Mouse (Mus musculus): ENCODE data around the gene Lcmt2. TPM values are rescaled to one million over a fixed set of nuclear protein-coding genes. Genes with fewer than 3 reads are reported as not detected.
A peak's percentile ranks its signal among the peaks of the same experiment; 100 is the strongest.
"Not testable (repeated sequence)": the region's sequence is repeated elsewhere in the genome, so short reads cannot be mapped to it uniquely, and the experiment has no call there.

The Lcmt2 gene
- polyA plus RNA-seq, 1 experiment from 2014 or later: 8.8 TPM

GRCm38 (mm10) chr2:121149679-121150078 lies 9.2 kb upstream of the Lcmt2 start:
- ATAC-seq (ENCODE audit: insufficient read depth): no peak
- WGBS (ENCODE audit: insufficient replicate concordance): 49% methylated on average over 5 of the region's 5 CpGs
- no peaks in the 10 kb centered on the region for H3K9me3 ChIP-seq (replicated peaks)

GRCm38 (mm10) chr2:121142415-121142814 lies 2.0 kb upstream of the Lcmt2 start:
- 46% methylated on average over 2 of the region's 2 CpGs for WGBS (ENCODE audit: insufficient replicate concordance)
- H3K9me3 ChIP-seq (replicated peaks): no peaks in the 10 kb centered on the region
- no peaks in the 10 kb centered on the region for H3K27me3 ChIP-seq
- H3K4me2 ChIP-seq: no peak overlapping the region
- no peak overlapping the region for H3K9ac ChIP-seq
- ATAC-seq (ENCODE audit: insufficient read depth): no peak
- peaks cover 48% of the 10 kb centered on the region for H3K36me3 ChIP-seq (replicated peaks)
- no peak overlapping the region for H3K4me3 ChIP-seq (replicated peaks)
- H3K4me1 ChIP-seq (replicated peaks): peaks cover 37% of the 10 kb centered on the region
- no peak overlapping the region for H3K27ac ChIP-seq (replicated peaks)

More at GRCm38 (mm10) chr2:121149679-121150078, 9.2 kb upstream of the Lcmt2 start:
- Histone ChIP-seq H3K27ac (replicated peaks) (no peak overlapping the region), H3K27me3 (no peaks in the 10 kb centered on the region), H3K9ac (no peak overlapping the region), H3K4me2 (no peak overlapping the region), H3K4me1 (replicated peaks) (no peaks in the 10 kb centered on the region), H3K4me3 (replicated peaks) (no peak overlapping the region), H3K36me3 (replicated peaks) (peaks cover 59% of the 10 kb centered on the region)

GRCm38 (mm10) chr2:121141216-121142035 lies 973 bp upstream of the Lcmt2 start:
- H3K4me2 ChIP-seq: peak overlapping the region; percentile 95
- H3K36me3 ChIP-seq (replicated peaks): peaks cover 41% of the 10 kb centered on the region
- H3K4me3 ChIP-seq (replicated peaks): peak overlapping the region; percentile 89
- H3K9ac ChIP-seq: peak overlapping the region; percentile 82
- no peaks in the 10 kb centered on the region for H3K9me3 ChIP-seq (replicated peaks)
- peaks cover 38% of the 10 kb centered on the region for H3K4me1 ChIP-seq (replicated peaks)
- peak overlapping the region; percentile 94; the same call in 1 of the 2 replicates for H3K27ac ChIP-seq (replicated peaks)
- H3K27me3 ChIP-seq: no peaks in the 10 kb centered on the region
- ATAC-seq (ENCODE audit: insufficient read depth): no peak
- 67% methylated on average over 16 of the region's 16 CpGs for WGBS (ENCODE audit: insufficient replicate concordance)

- no peaks in the 10 kb centered on the region for H3K9me3 ChIP-seq (replicated peaks)
- H3K27ac ChIP-seq (replicated peaks): peak overlapping the region; percentile 94
- peak overlapping the region; percentile 95 for H3K4me2 ChIP-seq
- no peaks in the 10 kb centered on the region for H3K27me3 ChIP-seq
- H3K4me3 ChIP-seq (replicated peaks): peak overlapping the region; percentile 89
- H3K4me1 ChIP-seq (replicated peaks): peaks cover 38% of the 10 kb centered on the region
- H3K36me3 ChIP-seq (replicated peaks): peaks cover 28% of the 10 kb centered on the region; the same call in 1 of the 2 replicates
- no peak for ATAC-seq (ENCODE audit: insufficient read depth)
- WGBS (ENCODE audit: insufficient replicate concordance): 47% methylated on average over 29 of the region's 29 CpGs
- H3K9ac ChIP-seq: peak overlapping the region; percentile 82
Observed at GRCm38 (mm10) chr2:121139266-121140017, 1.0 kb downstream of the Lcmt2 start.

GRCm38 (mm10) chr2:121137371-121137770 lies 3.1 kb downstream of the Lcmt2 start:
- H3K4me3 ChIP-seq (replicated peaks): no peak overlapping the region
- 80% methylated on average over 4 of the region's 4 CpGs for WGBS (ENCODE audit: insufficient replicate concordance)
- peaks cover 38% of the 10 kb centered on the region for H3K4me1 ChIP-seq (replicated peaks)
- no peak overlapping the region for H3K27ac ChIP-seq (replicated peaks)
- no peak for ATAC-seq (ENCODE audit: insufficient read depth)
- peaks cover 15% of the 10 kb centered on the region; the same call in 1 of the 2 replicates for H3K36me3 ChIP-seq (replicated peaks)
- H3K27me3 ChIP-seq: no peaks in the 10 kb centered on the region
- H3K9ac ChIP-seq: no peak overlapping the region
- H3K9me3 ChIP-seq (replicated peaks): no peaks in the 10 kb centered on the region
- peak overlapping the region; percentile 31; the same call in 1 of the 2 replicates for H3K4me2 ChIP-seq

- 0 out of 2 replicates have a peak, but pooled peaks cover 4% of the 10 kb centered on the region for H3K36me3 ChIP-seq (replicated peaks)
- no peak overlapping the region for H3K27ac ChIP-seq (replicated peaks)
- 53% methylated on average over 1 of the region's 1 CpGs for WGBS (ENCODE audit: insufficient replicate concordance)
- no peak overlapping the region for H3K4me2 ChIP-seq
- H3K9me3 ChIP-seq (replicated peaks): no peaks in the 10 kb centered on the region
- H3K4me1 ChIP-seq (replicated peaks): peaks cover 4% of the 10 kb centered on the region; the same call in 1 of the 2 replicates
- H3K4me3 ChIP-seq (replicated peaks): no peak overlapping the region
- ATAC-seq (ENCODE audit: insufficient read depth): no peak
- H3K9ac ChIP-seq: no peak overlapping the region
- no peaks in the 10 kb centered on the region for H3K27me3 ChIP-seq
Observed at GRCm38 (mm10) chr2:121132822-121133221, 7.6 kb downstream of the Lcmt2 start.

GRCm38 (mm10) chr2:121128865-121129620 lies 11.4 kb downstream of the Lcmt2 start:
- Histone ChIP-seq H3K36me3 (replicated peaks) (no peaks in the 10 kb centered on the region), H3K9ac (no peak overlapping the region), H3K9me3 (replicated peaks) (no peaks in the 10 kb centered on the region), H3K27ac (replicated peaks) (no peak overlapping the region), H3K4me1 (replicated peaks) (no peaks in the 10 kb centered on the region), H3K4me3 (replicated peaks) (no peak overlapping the region), H3K27me3 (no peaks in the 10 kb centered on the region), H3K4me2 (no peak overlapping the region)
- 55% methylated on average over 9 of the region's 9 CpGs for WGBS (ENCODE audit: insufficient replicate concordance)
- ATAC-seq (ENCODE audit: insufficient read depth): no peak

GRCm38 (mm10) chr2:121127536-121127935 lies 12.9 kb downstream of the Lcmt2 start:
- Histone ChIP-seq H3K27me3 (no peaks in the 10 kb centered on the region), H3K4me1 (replicated peaks) (no peaks in the 10 kb centered on the region), H3K27ac (replicated peaks) (no peak overlapping the region), H3K4me2 (no peak overlapping the region), H3K4me3 (replicated peaks) (no peak overlapping the region), H3K9me3 (replicated peaks) (no peaks in the 10 kb centered on the region), H3K9ac (no peak overlapping the region), H3K36me3 (replicated peaks) (no peaks in the 10 kb centered on the region)
- ATAC-seq (ENCODE audit: insufficient read depth): no peak
- WGBS (ENCODE audit: insufficient replicate concordance): 61% methylated on average over 1 of the region's 1 CpGs

- not testable (repeated sequence) for ATAC-seq (ENCODE audit: insufficient read depth); H3K36me3 ChIP-seq (replicated peaks); H3K27ac ChIP-seq (replicated peaks); H3K4me3 ChIP-seq (replicated peaks); H3K9me3 ChIP-seq (replicated peaks); H3K27me3 ChIP-seq; H3K9ac ChIP-seq; H3K4me1 ChIP-seq (replicated peaks); H3K4me2 ChIP-seq
- 71% methylated on average over 5 of the region's 5 CpGs for WGBS (ENCODE audit: insufficient replicate concordance)
Observed at GRCm38 (mm10) chr2:121126302-121126701, 14.2 kb downstream of the Lcmt2 start.

- WGBS (ENCODE audit: insufficient replicate concordance): 61% methylated on average over 3 of the region's 3 CpGs
- ATAC-seq (ENCODE audit: insufficient read depth): no peak
- no peak overlapping the region for H3K4me2 ChIP-seq
- no peak overlapping the region for H3K9ac ChIP-seq
- no peaks in the 10 kb centered on the region for H3K9me3 ChIP-seq (replicated peaks)
- H3K4me3 ChIP-seq (replicated peaks): no peak overlapping the region
- no peak overlapping the region for H3K27ac ChIP-seq (replicated peaks)
- H3K27me3 ChIP-seq: peaks cover 19% of the 10 kb centered on the region
- H3K4me1 ChIP-seq (replicated peaks): no peaks in the 10 kb centered on the region
- no peaks in the 10 kb centered on the region for H3K36me3 ChIP-seq (replicated peaks)
Observed at GRCm38 (mm10) chr2:121119260-121119659, 21.2 kb downstream of the Lcmt2 start.

GRCm38 (mm10) chr2:121115418-121115817 lies 25.0 kb downstream of the Lcmt2 start:
- no peaks in the 10 kb centered on the region for H3K36me3 ChIP-seq (replicated peaks)
- no peak overlapping the region for H3K4me2 ChIP-seq
- H3K4me1 ChIP-seq (replicated peaks): no peaks in the 10 kb centered on the region
- 67% methylated on average over 2 of the region's 2 CpGs for WGBS (ENCODE audit: insufficient replicate concordance)
- no peak overlapping the region for H3K4me3 ChIP-seq (replicated peaks)
- H3K9me3 ChIP-seq (replicated peaks): no peaks in the 10 kb centered on the region
- peaks cover 22% of the 10 kb centered on the region for H3K27me3 ChIP-seq
- no peak overlapping the region for H3K27ac ChIP-seq (replicated peaks)
- ATAC-seq (ENCODE audit: insufficient read depth): no peak
- no peak overlapping the region for H3K9ac ChIP-seq

Data from liver, embryonic 15.5 days (tissue).